ENCODE assay signal across 8 mouse cellular contexts in genomic region chr10:68090197-68090535, GRCm38 (mm10).
DNase-seq lines count a peak whose midpoint lies in the region; ATAC-seq and TF ChIP-seq lines count a peak whose summit lies in the region.

No protein-coding gene starts in this region.

- H3K4me2 ChIP-seq in midbrain, embryonic 14.5 days (ENCODE audit: low read length) = no peak overlapping the region
- H3K4me2 ChIP-seq in midbrain, embryonic 11.5 days = no peak overlapping the region
- H3K4me2 ChIP-seq in intestine, postnatal 0 days (replicated peaks; ENCODE audit: low read depth) = no peak overlapping the region

- peaks cover 5% of the 10 kb centered on the region; the same call in 1 of the 2 replicates for H3K36me3 ChIP-seq in midbrain, embryonic 14.5 days (ENCODE audit: control insufficient read depth, insufficient read depth, low read length)
- no peaks in the 10 kb centered on the region; the same call in 1 of the 2 replicates for H3K36me3 ChIP-seq in midbrain, embryonic 11.5 days (ENCODE audit: control insufficient read depth, insufficient read depth, low read length)
- peaks cover 8% of the 10 kb centered on the region for H3K36me3 ChIP-seq in intestine, postnatal 0 days (ENCODE audit: control insufficient read depth, insufficient read depth)

- H3K4me1 ChIP-seq in midbrain, embryonic 14.5 days (ENCODE audit: control insufficient read depth, insufficient read depth, low read length) = no peaks in the 10 kb centered on the region
- H3K4me1 ChIP-seq in midbrain, embryonic 11.5 days (ENCODE audit: control insufficient read depth, insufficient read depth, low read length) = no peaks in the 10 kb centered on the region
- peaks cover 30% of the 10 kb centered on the region for H3K4me1 ChIP-seq in embryonic fibroblast, embryonic 13.5 days (ENCODE audit: control insufficient read depth, insufficient read depth, low read length)
- no peaks in the 10 kb centered on the region for H3K4me1 ChIP-seq in intestine, postnatal 0 days (replicated peaks; ENCODE audit: control insufficient read depth, insufficient read depth, low read length)

- WGBS in midbrain, embryonic 14.5 days = 84% methylated on average over 4 of the region's 4 CpGs
- 90% methylated on average over 4 of the region's 4 CpGs for WGBS in midbrain, embryonic 11.5 days
- WGBS in intestine, postnatal 0 days = 52% methylated on average over 4 of the region's 4 CpGs

- H3K27ac ChIP-seq in midbrain, embryonic 14.5 days (replicated peaks; ENCODE audit: low read depth, low read length) = no peak overlapping the region
- H3K27ac ChIP-seq in midbrain, embryonic 11.5 days (ENCODE audit: low read depth, low read length) = no peak overlapping the region
- H3K27ac ChIP-seq in embryonic fibroblast, embryonic 13.5 days (ENCODE audit: insufficient read depth, low read length) = peak overlapping the region; percentile 96
- H3K27ac ChIP-seq in intestine, postnatal 0 days (ENCODE audit: low read depth, low read length) = no peak overlapping the region
- no peak overlapping the region for H3K27ac ChIP-seq in layer of hippocampus, adult 2 months

- no peak overlapping the region for H3K9ac ChIP-seq in midbrain, embryonic 14.5 days (replicated peaks; ENCODE audit: low read length)
- H3K9ac ChIP-seq in midbrain, embryonic 11.5 days (ENCODE audit: low read length) = no peak overlapping the region
- no peak overlapping the region for H3K9ac ChIP-seq in intestine, postnatal 0 days (ENCODE audit: low read depth, low read length)

- 0 out of 2 replicates have a peak, but pooled peaks have one; percentile 19 for TF ChIP-seq POLR2A in embryonic fibroblast, embryonic 13.5 days (IDR thresholded peaks at IDR 0.05; ENCODE audit: low read depth, low read length)

- H3K4me3 ChIP-seq in midbrain, embryonic 14.5 days (replicated peaks; ENCODE audit: low read depth, low read length) = no peak overlapping the region
- H3K4me3 ChIP-seq in midbrain, embryonic 11.5 days (ENCODE audit: low read depth, low read length) = no peak overlapping the region
- no peak overlapping the region for H3K4me3 ChIP-seq in embryonic fibroblast, embryonic 13.5 days (ENCODE audit: insufficient read depth, low read length)
- no peak overlapping the region for H3K4me3 ChIP-seq in intestine, postnatal 0 days (ENCODE audit: low read depth, low read length)
- H3K4me3 ChIP-seq in layer of hippocampus, adult 2 months = no peak overlapping the region

- TF ChIP-seq CTCF in embryonic fibroblast, embryonic 13.5 days (IDR thresholded peaks at IDR 0.05; ENCODE audit: borderline replicate concordance, insufficient read depth, low read length) = no peak
- peak; percentile 29; the same call in 1 of the 2 replicates for TF ChIP-seq CTCF in intestine, postnatal 0 days (IDR thresholded peaks at IDR 0.05; ENCODE audit: low read depth)
- no peak for TF ChIP-seq CTCF in layer of hippocampus, adult 2 months (conservative IDR thresholded peaks at IDR 0.05)

- no peak for ATAC-seq in midbrain, embryonic 14.5 days (ENCODE audit: low FRiP score, low TSS enrichment)
- ATAC-seq in midbrain, embryonic 11.5 days (ENCODE audit: low FRiP score) = no peak
- ATAC-seq in intestine, postnatal 0 days = 0 out of 2 replicates have a peak, but pooled peaks have one; percentile 41

- DNase-seq in midbrain, embryonic 14.5 days = peak; percentile 10
- no peak for DNase-seq in midbrain, embryonic 11.5 days (ENCODE audit: low spot score, missing footprints)
- DNase-seq in ovary, postnatal 10 days (ENCODE audit: low spot score) = peak; percentile 39
- DNase-seq in right cerebral cortex, postnatal 25 days = no peak
- DNase-seq in layer of hippocampus, adult 2 months (ENCODE audit: low spot score in 2 of 2) = no peak
- DNase-seq in embryo, embryonic 10 days (ENCODE audit: low spot score) = no peak

- no peaks in the 10 kb centered on the region for H3K27me3 ChIP-seq in midbrain, embryonic 14.5 days (ENCODE audit: control insufficient read depth, insufficient read depth, low read length)
- no peaks in the 10 kb centered on the region for H3K27me3 ChIP-seq in midbrain, embryonic 11.5 days (ENCODE audit: control insufficient read depth, insufficient read depth, low read length)
- no peaks in the 10 kb centered on the region for H3K27me3 ChIP-seq in intestine, postnatal 0 days (replicated peaks; ENCODE audit: control insufficient read depth, insufficient read depth, low read length)

- H3K9me3 ChIP-seq in midbrain, embryonic 14.5 days (ENCODE audit: control insufficient read depth, low read length) = no peaks in the 10 kb centered on the region
- H3K9me3 ChIP-seq in midbrain, embryonic 11.5 days (ENCODE audit: control insufficient read depth, low read length) = no peaks in the 10 kb centered on the region
- H3K9me3 ChIP-seq in intestine, postnatal 0 days (ENCODE audit: control insufficient read depth) = no peaks in the 10 kb centered on the region

Comparison
In these comparisons a context has a peak if more than half of its experiments do, and no peak if none do; other contexts are left out.
1. DNase-seq: peak in midbrain, embryonic 14.5 days (single experiment) and ovary, postnatal 10 days (single experiment); none in midbrain, embryonic 11.5 days (single experiment), right cerebral cortex, postnatal 25 days (single experiment), layer of hippocampus, adult 2 months (0 of 2) and embryo, embryonic 10 days (single experiment).